Mouse (Mus musculus): ENCODE measurements around the gene Rpl36al.

Rpl36al gene

DNA sequence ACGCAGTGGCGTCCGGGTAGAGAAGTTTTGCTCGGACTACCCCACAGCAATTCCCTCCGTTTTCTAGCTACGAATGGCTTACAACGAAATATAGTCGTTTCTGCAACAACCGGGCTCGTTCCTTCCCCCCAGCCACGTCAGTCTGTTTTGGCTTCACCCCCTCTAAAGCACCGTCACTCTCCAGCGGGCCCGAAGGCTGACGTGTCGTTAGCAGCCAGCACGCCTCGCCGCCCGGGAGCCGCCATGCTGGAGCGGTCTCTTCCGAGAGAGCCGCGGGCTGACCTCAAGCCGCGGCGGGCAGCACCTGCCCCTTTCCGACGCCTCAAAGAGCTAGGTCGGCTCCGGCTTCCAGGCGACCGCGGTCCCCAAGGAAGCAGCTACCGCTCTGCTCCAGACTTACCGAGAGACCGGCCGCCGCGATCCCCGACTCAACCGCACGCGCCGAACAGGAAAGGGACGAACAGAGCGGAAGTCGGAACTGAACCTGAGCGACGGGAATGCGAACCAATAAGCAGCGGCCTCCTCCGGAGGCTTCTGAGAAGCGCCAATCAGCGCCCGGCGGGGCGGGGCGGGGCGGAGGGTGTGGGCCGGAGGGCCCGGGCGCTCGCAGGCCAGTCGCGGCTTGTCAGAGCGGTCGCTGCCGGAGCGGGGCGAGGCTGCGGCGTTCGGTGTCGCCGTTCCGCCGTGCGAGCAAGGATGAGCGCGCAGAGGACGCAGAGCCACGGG, at the start of gene Rpl36al, which contains the start of gene Mgat2:
Gene Rpl36al (minus strand): TSS at position 501 of the 726 bp plus-strand sequence.
Gene Mgat2 (plus strand): TSS at position 575 of the 726 bp plus-strand sequence.
- DNase-seq: peak; percentile 100

DNA sequence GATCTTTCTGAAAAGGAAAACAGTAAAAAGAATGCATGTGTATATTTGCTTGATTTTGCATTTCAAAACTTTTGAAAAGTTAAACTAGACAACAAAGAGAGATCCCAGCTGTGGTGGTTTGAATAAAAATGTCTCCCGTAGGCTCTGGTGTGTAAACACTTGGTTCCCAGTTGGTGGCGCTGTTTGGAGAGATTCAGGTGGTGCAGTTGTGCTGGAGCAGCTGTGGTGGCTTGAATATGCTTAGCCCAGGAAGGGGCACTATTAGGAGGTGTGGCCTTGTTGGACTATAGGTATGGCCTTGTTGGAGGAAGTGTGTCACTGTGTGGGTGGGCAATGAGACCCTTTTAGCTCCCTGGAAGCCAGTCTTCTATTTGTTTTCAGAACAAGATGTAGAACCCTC, 45.4 kb upstream of the Rpl36al start:
- DNase-seq: peak; percentile 31

DNA sequence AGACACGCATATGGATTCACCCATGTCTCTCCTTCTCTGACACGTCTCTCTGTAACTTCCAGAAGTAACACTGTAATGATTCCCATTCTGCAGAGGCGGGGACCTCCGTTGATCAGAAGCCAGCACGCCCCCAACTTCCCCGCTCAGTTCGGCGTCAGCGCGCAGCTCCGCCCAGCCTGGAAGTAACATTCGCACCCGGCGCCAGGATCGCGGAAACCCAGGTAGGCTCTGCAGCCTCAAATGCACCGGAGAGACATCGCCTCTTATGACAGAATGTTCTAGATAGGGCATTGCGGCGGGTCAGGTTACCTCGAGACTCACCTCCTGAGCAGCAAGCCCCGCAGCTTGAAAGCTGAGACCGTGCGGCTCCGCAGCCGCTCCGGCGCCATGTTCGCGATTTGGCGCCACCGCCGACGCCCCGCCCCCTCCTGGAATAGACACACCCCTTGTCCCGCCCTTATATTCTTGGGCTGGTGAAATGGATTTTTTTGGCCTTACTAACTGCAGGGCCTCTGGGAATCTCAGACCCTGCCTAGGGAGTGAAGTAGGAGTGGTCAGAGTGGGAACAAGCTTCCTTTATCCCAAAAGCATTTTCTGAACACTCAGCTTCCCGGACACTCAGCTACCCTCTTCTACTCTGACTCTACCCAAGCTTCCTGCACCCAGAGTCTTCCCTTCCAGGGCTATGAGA, 44.0 kb upstream of the Rpl36al start, which contains the start of gene Pole2:
Gene Pole2 (minus strand): TSS at position 420 of the 691 bp plus-strand sequence.
- peak; percentile 95 for DNase-seq

DNA sequence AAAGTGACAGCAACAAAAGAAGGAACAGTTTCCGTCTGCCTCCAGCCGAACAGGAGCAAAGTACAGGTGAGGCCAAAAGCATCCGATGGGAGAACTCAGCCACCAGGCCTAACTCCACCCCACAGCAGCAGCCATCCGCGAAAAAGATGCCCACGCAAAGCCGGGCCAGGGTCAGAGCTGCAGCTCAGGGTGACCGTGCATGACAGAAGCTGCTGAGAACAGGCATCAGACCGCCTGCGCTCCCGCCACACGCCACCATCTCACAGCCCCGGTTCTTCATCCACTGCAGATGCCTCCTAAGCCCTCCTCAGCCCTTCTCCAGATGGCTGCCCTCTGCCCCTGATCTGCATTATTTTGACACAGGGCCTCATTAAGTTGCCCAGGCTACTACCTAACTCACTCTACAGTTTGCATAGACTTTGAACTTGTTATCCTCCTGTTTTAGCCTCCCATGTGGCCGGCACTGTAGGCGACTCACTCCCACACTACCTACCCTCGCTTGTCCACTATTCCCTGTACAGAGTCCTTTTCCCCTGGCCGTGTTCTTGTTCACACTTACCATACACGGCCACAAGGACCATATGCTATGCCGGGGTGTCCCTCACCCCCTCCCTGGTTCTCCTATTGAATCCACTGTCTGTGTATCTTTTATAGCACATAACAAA, 36.9 kb upstream of the Rpl36al start:
- DNase-seq: peak; percentile 21

DNA sequence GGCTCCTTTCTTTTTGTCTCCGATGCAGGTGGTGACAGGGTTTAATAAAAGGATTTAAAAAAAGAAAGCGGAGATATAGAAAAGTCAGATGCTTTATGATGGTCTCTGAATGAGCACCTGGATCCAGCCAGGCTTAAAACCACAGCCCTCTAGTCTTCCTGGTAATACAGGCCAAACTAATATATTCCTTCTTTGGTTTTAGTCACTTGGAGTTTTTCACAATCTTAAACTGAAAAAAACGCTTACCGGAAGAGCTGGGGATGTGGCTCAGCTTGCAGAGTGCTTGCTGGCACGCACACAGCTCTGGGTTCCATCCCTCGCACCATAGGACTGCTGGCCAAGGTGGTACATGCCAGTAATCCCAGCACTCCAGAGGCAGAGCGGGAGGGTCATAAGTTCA, 32.7 kb upstream of the Rpl36al start:
- DNase-seq: no peak

DNA sequence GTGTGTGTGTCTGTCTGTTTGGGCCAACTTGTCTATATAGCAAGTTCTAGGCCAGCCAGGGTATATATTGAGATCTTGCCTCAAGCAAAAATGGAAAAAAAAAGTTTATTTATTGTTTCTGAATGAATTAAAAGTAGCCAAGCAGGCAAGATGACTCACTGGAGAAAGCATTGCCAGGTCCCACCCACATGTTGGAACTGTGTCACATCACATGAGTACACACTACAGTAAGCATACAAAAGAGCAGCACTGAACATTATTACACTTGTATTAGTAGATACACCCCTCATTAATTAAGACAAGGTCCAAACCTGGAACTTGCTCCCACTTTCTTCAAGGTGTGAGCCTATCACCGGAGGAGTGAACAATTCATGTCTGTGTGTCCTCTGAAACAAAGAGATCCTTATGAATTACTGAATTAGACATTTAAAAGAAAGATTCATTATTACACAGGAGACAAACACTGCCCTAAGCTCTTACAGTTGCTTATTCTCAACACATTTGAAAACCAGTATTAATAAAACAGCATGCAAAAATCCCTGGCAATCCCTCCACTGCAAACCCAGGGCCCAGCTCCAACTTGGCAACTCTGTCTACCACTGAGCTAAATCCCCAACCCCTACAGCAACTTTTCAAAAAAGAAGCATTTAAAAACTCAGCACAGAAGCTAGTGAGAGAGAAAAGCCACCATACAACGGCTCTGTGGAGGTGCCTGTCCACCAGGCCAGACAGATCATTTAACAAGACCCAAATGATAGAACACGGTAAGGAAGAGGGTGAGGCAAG, 31.3 kb upstream of the Rpl36al start:
- DNase-seq: no peak

DNA sequence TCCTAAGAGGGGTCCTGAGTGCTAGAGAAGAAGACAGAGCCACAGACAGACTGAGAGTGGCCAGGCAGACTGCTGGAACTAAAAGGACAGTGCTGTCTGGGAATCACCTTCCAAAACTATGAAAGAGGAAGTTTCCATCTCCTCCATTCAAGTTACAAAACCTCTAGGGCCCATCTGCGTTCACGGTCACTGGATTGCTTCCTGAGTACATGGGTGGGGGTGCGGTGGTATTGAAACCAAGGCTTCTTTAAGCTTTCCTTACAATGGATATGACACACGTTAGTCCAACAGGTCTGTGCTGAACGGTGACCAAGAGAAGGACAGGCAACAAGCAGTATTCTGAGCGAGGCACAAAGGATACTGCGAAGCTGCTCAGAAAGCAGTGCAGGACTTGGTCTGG, 30.5 kb upstream of the Rpl36al start:
- no peak for DNase-seq

DNA sequence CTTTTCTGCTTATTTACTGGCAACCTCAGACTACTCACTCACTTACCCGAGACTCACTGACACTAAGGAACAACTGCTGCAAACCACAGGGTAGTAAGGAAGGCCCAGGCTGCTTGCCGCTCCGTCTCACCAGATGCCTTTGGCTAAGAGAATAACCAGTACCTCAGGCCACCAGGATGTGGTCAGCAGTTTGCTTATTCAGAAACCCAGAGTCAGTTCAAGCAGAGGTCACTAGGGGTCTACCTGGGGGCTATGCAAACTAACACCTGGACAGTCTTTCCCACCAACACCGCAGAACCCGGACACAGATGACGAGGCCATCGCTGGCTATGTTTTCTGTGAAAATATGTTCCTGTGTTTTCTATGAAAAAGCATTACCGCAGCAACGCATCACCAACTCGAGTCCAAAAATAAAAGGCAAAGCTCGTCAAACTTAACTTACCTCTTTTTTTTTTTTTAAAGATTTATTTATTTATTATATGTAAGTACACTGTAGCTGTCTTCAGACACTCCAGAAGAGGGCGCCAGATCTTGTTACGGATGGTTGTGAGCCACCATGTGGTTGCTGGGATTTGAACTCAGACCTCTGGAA, 29.4 kb upstream of the Rpl36al start:
- no peak for DNase-seq

DNA sequence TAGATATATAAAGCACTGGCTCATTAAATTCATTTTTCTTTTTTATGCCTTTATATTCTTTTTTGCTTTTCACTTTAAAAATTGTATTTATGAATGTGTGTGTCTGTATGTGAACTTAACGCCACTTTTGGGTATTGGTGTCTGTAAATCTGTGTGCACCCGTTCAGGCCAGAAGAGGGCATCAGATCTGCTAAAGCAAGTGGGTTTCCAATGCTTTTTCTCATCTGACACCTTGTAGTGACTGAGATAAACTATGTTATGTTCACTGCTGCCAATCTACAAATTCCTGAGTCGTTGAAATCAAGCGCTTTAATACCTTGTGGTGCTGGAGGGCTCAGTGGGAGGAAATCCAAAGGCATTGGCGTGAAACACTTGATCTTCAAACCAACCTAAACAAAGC, 27.2 kb upstream of the Rpl36al start:
- peak; percentile 34 for DNase-seq

DNA sequence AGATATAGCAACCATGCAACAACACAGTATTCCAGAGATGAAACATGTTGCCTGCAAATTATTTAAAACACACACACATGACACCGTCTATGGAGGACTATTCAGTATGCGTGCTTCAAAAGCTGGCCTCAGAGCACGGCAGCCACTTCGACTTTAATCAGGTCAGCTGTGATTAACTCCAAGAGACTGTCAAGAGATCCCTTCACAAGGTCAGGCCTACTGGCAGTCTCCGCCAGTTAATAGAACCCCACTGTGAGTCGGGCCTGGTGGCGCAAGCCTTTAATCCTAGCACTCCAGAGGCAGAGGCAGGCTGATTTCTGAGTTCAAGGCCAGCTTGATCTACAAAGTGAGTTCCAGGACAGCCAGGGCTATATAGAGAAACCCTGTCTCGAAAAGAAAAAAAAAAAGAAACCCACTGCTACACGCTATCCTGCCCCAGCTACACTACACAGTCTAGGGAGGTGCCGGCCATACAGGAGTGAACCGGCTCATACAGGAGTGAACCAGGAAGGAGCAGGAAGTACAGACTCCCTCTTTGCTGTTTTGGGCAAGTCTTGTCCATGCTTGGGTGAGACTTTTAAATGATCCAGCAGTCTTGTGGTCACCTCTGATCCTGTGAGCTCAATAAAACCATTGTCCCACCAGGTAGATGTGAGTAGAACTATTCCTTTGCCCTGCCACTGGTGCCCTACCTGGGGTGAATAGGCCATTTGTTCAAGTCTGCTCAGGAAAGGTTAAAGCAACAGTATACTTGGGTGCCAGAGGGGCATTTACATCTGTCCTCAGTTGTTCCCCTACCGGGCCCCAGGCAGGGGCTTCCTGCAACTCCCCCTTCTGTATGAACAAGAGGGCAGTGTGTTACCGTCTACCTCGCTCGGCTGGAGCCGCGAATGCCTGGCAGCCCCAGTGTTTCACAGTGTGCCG, 26.4 kb upstream of the Rpl36al start:
- no peak for DNase-seq

DNA sequence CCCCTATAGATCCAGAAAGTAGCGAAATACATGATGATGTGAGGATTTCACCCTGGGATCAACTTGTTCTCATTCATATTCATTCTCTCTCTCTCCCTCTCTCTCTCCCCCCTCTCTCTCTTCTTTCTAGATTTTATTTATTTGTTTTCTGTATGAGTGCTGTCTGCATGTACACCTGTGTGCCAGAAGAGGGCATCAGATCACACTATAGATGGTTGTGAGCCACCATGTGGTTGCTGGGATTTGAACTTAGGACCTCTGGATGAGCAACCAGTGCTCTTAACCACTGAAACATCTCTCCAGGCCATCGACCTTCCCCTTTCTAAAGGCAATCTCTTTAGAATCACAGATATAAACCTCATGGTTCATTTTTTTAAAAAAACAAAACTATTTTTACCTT, 24.6 kb upstream of the Rpl36al start:
- no peak for DNase-seq

DNA sequence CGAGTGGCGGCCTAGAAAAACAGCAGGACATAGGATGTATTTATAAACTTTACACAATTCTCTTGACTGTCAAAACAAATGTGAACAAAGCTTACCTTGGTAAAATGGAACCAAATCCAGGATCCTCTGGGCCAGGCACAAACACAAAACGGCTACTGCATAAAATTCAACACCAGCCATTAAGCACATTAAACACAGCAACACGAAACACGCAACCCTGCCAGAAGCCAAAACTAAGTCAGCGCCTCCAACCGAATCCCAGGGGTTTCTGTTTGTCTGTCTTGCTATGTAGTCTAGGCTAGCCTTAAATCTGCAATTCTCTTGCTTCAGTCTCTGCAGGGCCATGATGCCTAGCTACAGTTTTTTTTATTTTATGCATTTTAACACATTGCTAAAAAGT, 24.0 kb upstream of the Rpl36al start:
- DNase-seq: no peak

DNA sequence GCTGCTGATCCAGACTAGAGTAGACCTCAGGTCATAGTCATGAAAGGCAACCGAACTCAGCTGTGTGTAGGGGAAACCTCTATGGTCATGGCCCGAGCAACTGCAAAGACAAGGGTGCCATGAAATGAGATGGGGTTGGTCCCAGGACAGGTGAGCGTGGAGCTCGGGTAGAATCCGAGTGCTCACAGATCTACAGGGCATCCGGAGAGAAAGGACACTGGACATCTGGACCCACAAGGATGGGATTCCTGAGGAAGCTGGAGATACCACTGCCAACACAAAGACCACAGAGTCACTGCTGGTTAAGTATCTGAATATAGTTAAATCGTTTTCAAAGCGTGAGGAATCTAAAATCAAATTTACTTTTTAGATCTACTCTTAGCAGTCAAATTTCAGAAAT, 23.5 kb upstream of the Rpl36al start:
- no peak for DNase-seq

DNA sequence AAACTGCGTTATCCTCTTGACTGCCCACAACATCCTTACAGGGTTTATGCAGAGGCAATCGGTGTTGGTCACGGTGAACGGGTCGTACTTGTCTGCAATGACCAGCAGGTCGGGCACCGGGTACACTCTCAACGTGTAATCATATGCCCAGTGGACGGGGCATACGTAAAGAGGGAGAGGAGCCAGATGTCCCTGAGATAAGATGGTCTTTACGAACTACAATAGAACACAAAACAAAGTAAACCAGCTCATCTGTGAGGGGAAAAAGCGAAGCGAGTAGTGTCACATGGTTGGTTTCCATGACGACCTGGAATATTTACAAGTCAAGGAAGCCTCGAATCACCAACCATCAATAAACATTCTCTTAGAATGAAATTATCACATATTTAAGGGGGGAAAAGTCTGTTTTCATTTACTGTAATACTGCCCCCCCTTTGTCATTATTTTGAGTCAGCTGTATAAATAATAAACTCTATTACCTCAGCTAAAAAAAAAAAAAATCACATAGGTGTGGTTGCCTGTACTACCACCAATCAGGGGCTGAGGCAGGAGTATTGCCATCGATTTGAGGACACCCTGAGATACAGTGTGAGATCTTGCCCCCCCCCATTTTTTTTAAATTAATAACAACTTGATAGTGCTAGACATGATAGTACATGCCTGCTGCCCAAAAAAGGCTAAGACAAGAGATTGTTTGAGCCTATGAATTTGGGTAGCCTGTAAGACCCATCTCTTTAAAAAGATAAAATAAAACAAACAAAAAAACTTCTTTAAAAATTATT, 20.4 kb upstream of the Rpl36al start, which contains the start of gene Gm49384:
Gene Gm49384 (minus strand): TSS at position 216 of the 782 bp plus-strand sequence.
- no peak for DNase-seq

DNA sequence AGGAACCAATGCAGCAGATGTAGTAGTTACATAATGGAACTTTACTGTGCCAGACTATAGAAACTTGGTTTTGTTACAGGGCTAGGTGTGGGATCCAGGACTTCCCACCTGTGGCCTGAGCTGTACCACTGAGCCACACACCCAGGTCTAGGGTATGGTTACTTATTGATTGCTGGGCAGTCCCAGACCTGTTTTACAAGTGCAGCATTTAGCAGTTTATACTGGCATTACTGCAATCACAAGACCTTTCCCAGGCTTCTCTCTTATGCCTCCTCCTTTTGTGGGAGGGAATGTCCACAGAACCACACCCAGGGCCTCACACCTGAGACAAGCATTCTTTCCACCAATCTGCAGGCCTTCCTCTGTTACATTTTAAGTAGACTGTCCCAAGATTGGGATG, 15.1 kb upstream of the Rpl36al start:
- DNase-seq: no peak

DNA sequence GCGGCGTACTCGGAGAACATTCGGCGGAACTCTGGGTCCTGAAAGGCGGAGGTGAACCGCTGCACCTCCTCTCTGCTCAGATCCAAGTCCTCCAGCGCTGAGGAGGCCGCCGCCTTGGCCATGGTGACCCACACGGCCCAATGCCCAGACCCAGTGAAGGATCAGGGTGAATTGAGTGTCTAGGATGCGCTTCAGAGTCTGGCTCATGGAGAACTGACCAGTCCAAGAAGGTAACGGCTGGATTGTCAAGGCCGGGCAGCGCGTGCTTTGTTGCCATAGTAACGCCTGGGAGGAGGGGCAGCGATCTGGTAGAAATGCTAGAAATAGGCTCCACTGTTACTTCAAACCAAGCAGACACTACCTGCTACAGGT, 14.3 kb upstream of the Rpl36al start, which contains the start of gene Dnaaf2:
Gene Dnaaf2 (minus strand): TSS at position 266 of the 372 bp plus-strand sequence.
- DNase-seq: peak; percentile 89

DNA sequence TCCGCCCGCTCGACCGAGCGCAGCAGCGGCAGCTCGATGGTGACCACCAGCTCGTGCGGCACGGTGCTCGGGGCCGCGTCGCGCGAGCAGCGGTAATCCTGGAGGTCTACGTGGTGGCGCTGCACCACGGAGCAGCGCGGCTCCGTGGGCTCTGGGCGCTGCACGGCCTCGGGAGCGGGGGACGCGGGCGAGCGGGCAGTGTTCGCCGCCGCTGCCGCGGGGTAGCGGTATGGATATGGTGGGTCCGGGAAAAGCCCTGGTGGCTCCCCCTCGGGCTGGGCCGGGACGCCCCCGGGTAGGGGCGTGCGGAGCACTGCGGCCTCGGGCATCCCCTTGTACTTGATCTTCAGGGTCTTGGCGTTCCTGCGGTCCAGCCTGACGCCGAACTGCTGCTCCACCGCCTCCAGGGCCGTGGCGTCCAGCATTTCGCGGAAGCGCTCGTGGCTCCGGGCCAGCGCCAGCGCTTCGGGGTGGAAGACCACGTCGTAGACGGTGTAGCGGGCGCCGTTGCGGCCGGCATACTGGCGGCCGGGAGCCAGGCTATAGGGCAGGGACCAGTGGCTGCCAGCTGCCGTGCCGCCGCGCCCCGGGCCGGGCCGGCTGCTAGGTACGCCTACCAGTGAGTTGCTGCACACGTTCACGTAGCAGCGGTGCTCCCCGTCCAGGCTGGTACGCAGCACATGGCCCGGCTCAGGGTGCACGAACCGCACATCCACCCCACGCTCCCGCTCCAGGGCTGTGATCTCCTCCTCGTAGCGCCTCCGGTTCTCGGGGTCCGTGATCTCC, 13.7 kb upstream of the Rpl36al start:
- peak; percentile 80 for DNase-seq

DNA sequence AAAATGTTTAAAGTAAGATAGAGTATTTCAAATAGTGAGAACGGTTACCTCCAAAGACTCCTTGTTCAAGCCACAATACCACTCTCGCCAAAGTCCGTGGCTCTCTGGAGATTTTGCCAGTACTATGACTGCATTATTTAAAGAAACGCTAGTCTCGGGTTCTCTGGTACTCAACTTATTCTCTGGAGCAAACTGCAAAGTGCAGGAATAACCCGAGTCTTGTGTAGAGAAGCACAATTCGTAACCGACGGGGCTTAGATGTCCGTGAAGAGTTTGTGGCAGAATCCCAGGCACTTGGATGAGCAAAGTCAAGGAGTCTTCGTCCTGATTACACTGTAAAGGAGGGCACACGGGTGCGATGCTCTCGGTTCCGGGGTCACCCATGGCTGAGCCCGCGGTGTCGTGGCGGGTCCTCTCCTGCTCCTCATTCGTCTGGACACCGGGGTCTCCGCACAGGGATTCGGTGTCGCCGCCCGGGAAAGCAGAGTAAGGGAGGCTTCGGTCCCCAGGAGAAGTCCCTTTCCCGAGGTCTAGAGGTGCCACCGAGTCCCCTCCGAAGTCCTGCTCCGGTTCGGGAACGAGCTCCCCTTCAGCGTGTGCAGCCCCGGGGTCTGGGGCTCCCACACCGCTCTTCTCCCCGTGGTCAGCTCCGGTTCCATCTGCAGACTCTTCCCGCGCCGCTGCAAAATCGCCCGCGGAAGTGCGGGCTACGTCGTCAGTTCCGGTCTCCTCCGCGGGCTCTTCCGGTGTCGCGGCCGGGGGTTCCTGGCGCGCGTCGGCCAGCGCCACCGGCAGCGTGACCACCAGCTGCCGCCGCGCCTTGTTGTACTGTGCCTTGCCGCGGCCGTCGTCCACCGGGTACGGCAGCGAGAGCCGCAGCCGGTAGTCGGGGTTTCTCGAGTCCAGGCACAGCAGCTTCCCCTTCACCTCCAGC, 12.8 kb upstream of the Rpl36al start, which contains the start of gene Gm49383:
Gene Gm49383 (minus strand): TSS at position 661 of the 934 bp plus-strand sequence.
- DNase-seq: peak; percentile 85

Measured in kidney, postnatal 10 days (tissue).